Mouse (Mus musculus) urinary bladder, adult 18-20 months (tissue): ENCODE measurements around the gene Tjp1.
A peak's percentile ranks its signal among the peaks of the same experiment; 100 is the strongest.

Experiments
- DNase-seq, 2 experiments: peaks; one replicate each; pipeline ENCODE4 v3.0.0; 2022; ENCODE audit warnings: low spot score in 2 of 2, mixed read lengths in 2 of 2

The Tjp1 gene

GRCm38 (mm10) chr7:65527071-65528007, at the start of gene Tjp1:
Tjp1 (minus strand) TSS chr7:65527781.
- DNase-seq = no peak

GRCm38 (mm10) chr7:65577118-65577517, 49.5 kb upstream of the Tjp1 start:
- DNase-seq = no peak

- DNase-seq = no peak
Measured at GRCm38 (mm10) chr7:65572731-65573130, 45.1 kb upstream of the Tjp1 start.

- no peak for DNase-seq
Measured at GRCm38 (mm10) chr7:65570691-65571090, 43.1 kb upstream of the Tjp1 start.

- no peak for DNase-seq
Measured at GRCm38 (mm10) chr7:65555996-65556395, 28.4 kb upstream of the Tjp1 start.

DNA sequence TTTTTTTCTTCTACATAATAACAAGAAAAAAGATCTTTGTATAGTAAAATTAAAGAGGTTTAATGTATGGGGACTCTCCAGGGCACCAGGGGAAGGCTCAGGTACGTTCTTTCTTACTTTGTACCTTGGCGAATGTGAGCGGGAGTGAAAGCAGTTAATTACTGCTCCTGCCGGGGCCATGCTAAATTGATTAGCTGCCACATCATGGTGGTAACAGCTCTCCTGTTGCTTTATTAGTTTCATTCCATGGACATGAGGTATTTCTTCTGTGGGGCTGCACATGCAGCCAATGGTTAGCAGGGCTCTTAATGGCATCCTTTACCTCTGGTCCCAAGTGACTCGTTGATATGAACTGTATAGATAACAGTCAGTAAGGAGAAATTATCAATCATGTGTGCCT, 18.2 kb upstream of the Tjp1 start:
- DNase-seq = no peak

DNA sequence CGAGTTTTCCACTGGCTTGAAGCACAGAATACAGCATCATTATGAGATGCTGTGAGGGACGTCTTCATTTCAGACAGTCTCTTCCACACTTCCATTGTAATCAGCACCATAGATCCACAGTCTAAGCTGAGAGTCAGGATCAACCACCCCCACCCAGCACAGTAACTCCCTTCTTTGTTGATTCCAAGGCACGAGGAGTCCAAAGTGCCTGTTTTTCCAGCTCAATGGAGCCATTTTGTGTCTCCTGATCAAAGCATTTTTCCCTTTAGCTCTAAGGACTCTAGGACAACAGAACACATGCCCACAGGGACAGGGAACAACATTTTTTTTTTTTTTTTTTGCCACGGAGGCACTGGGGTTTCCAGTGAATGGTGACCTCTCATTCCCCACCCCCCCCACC, 5.1 kb upstream of the Tjp1 start:
- DNase-seq = no peak

DNA sequence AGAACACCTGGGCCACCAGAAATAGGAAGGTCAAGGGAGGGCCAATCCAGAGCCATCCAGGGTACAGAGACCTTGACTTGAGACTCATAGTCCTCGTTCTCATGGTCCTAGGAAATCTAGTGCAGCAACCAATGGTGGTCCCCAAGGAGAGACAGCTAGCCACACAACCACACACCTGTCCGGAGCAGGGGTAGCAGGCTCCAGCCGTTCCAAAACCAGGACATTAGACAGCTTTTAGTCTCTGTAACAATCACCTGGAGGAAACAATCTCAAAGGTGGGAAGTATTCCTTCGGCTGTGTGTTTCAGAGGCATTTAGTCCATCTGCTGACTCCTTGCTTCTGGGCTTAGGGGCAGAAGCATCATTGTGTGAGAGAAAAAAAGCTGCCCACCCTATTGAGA, 4.5 kb downstream of the Tjp1 start:
- DNase-seq = no peak

DNA sequence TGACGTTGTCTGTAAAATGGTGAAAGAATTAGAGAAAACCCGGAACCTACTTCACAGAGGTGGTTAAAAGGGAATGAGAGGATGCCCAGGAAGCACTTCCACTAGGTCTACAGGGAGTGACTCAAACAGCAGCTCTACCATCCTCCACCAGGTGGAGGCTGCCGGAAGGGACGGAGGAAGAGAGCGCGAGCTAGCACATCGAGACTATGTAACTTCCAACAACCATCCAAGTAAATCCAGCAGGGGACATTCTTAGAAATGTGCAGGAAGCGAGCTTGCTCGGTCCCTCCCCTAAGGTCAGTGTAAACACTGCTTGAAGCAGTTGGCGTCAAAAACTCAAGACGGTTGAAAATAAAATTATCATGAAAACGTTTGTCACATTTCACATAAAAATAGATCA, 5.1 kb downstream of the Tjp1 start:
- DNase-seq = no peak

GRCm38 (mm10) chr7:65520622-65521021, 7.0 kb downstream of the Tjp1 start:
- DNase-seq = no peak

DNA sequence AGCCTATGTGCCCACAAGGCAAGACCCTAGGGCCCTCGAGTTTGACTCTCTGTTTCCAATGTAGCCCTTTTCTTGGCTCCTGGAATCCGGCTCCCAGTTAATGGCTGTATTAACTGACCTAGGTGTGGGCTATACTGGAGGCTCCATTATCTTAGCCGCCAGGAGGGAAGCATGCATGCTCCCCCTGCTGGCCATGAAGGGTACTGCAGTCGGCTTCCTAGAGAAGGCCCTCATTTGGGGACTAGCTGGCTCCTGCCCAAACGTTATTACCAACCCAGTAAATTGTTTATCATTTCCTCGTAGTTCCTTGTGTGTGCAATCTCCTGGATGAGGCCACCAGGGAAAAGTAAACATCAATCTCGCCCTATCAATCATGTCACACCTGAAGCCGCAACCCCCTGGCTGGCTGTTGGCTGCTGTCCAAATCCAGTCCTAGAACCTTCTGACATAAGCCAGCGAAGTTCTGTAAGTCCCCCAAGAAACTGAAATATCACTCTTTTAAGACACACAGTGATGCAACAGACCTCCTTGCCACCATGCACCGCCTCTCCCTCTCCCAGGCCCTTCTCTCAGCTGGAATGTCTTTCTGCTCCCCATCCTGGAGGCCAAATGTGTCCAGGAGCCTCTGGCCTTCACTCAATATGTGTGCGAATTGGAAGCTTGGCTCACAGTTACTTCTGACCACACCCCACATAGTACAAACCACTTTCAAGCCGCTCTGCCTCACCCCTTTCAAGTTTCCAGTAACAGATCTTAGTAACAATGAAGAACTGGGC, 7.6 kb downstream of the Tjp1 start:
- peak; percentile 60 to 76 for DNase-seq

- no peak for DNase-seq
Measured at GRCm38 (mm10) chr7:65516903-65517302, 10.7 kb downstream of the Tjp1 start.

- DNase-seq = no peak
Measured at GRCm38 (mm10) chr7:65513451-65514179, 14.0 kb downstream of the Tjp1 start.

GRCm38 (mm10) chr7:65509357-65509756, 18.2 kb downstream of the Tjp1 start:
- no peak for DNase-seq

GRCm38 (mm10) chr7:65507341-65507740, 20.2 kb downstream of the Tjp1 start:
- DNase-seq = no peak

DNA sequence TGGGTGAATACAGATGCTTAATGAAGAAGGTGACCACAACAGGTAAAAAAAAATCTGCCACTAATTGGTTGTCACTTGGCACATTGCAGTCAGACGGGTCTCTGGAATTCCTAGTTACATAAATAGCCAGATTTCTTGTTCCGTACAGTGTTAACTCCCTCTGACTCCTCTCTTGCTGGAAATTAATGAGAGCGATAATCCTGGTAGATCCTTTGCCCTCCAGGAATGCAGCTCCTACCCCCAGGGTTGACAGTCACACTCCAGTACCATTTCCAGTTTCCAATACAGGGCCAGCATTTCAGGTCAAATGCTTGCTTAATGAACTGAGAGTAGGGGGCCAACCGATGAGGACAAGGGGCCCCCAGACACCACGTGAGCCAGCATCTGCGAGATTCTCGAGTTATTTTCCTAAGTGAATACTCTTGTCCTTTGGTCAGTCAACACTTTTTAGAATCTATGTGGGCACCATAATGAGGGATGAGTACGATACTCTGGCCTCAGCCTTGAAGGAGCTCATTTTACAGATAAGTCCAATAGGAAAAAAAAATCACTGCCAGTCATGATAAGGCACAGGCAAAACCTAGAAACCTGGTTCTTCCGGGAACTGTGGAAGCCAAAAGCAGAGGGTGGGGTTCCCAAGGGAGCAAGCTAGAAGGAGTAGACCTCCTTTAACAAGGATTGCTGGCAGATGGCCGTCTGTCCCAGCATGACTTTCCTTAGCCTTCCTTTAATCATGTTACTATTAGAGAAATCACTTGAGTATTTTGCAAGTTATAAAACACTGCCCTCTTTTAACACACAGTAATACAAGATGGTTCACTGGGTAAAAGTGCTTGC, 24.9 kb downstream of the Tjp1 start:
- no peak for DNase-seq

DNA sequence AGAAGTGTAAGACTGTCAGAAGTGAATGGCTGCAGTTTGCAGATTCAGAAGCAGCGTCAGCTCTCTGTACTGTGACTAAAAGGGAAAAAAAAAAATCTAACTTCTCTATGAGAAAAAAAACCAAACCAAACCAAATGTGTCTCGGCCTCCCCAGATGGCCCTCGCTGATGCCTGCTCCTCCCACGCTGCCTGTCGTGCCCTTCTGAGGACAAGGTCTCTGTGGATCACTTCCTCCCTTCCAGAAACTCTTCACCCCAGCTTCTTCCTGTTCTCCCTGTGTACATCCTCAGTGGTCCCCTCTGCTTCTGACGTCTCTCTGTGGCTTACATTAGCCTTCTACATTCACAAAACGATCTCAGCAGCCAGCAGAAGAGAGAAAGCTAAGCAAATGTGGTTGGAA, 26.8 kb downstream of the Tjp1 start:
- DNase-seq = no peak

GRCm38 (mm10) chr7:65497733-65498583, 29.6 kb downstream of the Tjp1 start:
- peak; percentile 59 to 74 for DNase-seq

DNA sequence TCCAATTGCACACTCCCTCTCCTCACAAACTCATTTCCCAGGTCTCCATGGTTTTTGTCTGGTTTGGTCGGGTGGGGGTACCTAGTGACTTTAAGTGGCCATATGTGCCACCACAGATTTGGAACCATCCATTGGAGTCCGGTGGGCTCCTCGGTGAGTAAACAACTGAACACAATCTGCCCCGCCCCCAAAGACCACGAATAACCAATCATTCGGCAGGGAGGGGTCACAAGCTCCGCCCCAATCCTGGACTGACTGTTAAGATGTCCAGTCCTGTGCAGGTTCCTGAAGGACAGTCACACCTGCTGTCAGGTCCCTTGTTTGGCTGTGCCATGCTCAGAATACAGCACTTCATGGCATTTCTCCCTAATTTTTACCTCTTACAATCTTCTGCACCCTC, 37.1 kb downstream of the Tjp1 start:
- no peak for DNase-seq

DNA sequence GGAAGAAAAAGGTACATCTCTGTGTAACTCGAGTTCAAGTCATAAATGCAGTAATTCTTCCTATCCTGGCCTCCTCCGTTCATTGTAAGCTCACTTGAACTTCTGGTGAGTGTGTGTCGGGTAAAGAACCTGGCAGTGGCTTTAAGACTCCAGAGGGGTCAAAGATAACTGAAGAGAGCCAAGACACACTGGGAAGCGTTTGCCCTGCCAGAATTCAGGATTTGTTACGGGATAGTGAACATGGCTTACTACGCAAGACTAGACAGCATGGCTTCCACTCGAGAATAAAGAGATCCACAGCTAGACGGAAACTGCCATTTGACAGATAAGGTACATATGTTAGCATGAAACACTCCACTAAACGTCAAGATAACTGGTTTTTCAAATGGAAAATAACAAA, 37.8 kb downstream of the Tjp1 start:
- no peak for DNase-seq
